Mouse (Mus musculus) testis, adult 2 months (tissue): ENCODE measurements around the gene Anks6.

Source experiments
- CTCF ChIP-seq: fragments of 200-500 bp; IDR thresholded peaks from 2 replicates; pipeline ENCODE4 v1.5.1; 2012; ENCODE audit warnings: low read depth, mild to moderate bottlenecking, inconsistent platforms, low read length, moderate library complexity; ENCODE audit not compliant: control insufficient read depth, insufficient read depth, insufficient replicate concordance
- POLR2A ChIP-seq: fragments of 200-500 bp; IDR thresholded peaks from 2 replicates; pipeline ENCODE4 v1.6.1; 2012; ENCODE audit warnings: low read depth, mild to moderate bottlenecking, inconsistent platforms, low read length, moderate library complexity; ENCODE audit not compliant: control insufficient read depth

DNA sequence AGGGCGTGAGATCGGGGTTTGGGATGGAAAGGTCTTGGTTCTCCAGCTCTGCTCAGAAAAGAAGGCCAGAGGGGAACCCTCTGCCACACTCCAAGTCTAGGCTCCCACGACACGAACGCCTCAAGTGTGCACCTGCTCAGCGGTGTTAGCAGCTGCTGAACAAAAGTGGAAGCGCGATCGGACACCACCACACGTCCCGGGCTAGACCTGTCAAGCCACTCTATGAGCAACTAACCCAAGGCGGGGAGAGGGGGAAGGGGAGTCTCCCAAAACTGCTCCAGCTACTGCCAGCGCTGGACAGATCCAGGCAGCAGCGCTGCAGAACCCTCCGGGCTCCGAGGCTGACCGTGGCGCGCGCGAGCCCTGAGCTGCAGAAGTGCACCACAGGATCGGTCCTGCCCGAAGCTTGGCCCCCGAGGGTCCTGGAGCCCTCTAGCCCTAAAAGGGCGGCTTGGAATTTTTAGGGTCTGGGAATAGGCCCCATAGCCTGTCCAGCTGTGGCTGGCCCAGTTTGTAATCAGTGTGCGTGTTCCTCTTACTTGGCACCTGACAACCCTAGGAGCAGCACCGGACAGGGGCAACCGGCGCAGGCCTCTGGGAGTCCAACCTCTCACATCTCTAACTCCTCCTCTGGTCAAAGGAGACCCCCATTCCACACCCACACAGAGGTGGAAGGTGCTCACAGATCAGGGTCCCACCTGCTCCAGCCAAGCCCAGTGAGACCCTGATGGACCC, 66.8 kb downstream of the Anks6 start:
- TF ChIP-seq CTCF, result no peak
- TF ChIP-seq POLR2A, result no peak
